Mouse (Mus musculus) ES-Bruce4 (cell line): Measurements from ENCODE around the gene Plxna4. TPM values are rescaled to one million over a fixed set of nuclear protein-coding genes. Genes with fewer than 3 reads are reported as not detected.

Source experiments
- H3K27ac ChIP-seq: 2 replicates; pipeline ENCODE4 v1.5.1; 2012; ENCODE audit warnings: low read length, inconsistent platforms; ENCODE audit not compliant: insufficient read depth
- H3K27me3 ChIP-seq: 2 replicates; pipeline ENCODE4 v1.6.1; 2012; ENCODE audit warnings: mild to moderate bottlenecking, low read length, inconsistent platforms; ENCODE audit not compliant: control insufficient read depth, poor library complexity, insufficient read depth, severe bottlenecking
- H3K36me3 ChIP-seq: 2 replicates; pipeline ENCODE4 v1.6.1; 2012; ENCODE audit warnings: inconsistent platforms, mild to moderate bottlenecking, low read length, moderate library complexity; ENCODE audit not compliant: control insufficient read depth, poor library complexity, insufficient read depth, severe bottlenecking
- H3K4me1 ChIP-seq: one replicate; pipeline ENCODE4 v1.8.1; 2011; ENCODE audit warnings: low read length; ENCODE audit not compliant: control insufficient read depth, insufficient read depth
- H3K4me3 ChIP-seq: 2 replicates; pipeline ENCODE4 v1.5.1; 2011; ENCODE audit warnings: low read depth, mild to moderate bottlenecking, low read length
- H3K9ac ChIP-seq: 2 replicates; pipeline ENCODE4 v1.6.1; 2012; ENCODE audit warnings: low read depth, mild to moderate bottlenecking, inconsistent platforms; ENCODE audit not compliant: poor library complexity, severe bottlenecking
- H3K9me3 ChIP-seq: replicated peaks from 2 replicates; pipeline ENCODE4 v1.6.1; 2012; ENCODE audit warnings: mild to moderate bottlenecking, low read length, inconsistent platforms; ENCODE audit not compliant: control insufficient read depth, poor library complexity, insufficient read depth, severe bottlenecking
- CTCF ChIP-seq: IDR thresholded peaks from one replicate; pipeline ENCODE4 v1.8.1; 2011; ENCODE audit warnings: low read depth, low read length
- EP300 ChIP-seq: IDR thresholded peaks from 2 replicates; pipeline ENCODE4 v1.6.1; 2011; ENCODE audit warnings: low read depth, low read length; ENCODE audit not compliant: insufficient read depth
- POLR2A ChIP-seq: IDR thresholded peaks from one replicate; pipeline ENCODE4 v1.8.1; 2011; ENCODE audit warnings: low read length; ENCODE audit not compliant: insufficient read depth
- polyA plus RNA-seq: library from polyadenylated mRNA; stranded (reverse); fragments of >200 nt; gene quantifications from 2 replicates; pipeline ENCODE4 v1.2.4, GENCODE M21; 2011; ENCODE audit warnings: low read depth; ENCODE audit not compliant: missing spikeins, insufficient read depth, insufficient read length

The Plxna4 gene
- polyA plus RNA-seq, 1 experiment, result 0.33 TPM

GRCm38 (mm10) chr6:32348996-32349395 is 239.0 kb downstream of the Plxna4 start:
- no peak overlapping the region for H3K4me3 ChIP-seq
- no peaks in the 10 kb centered on the region for H3K9me3 ChIP-seq
- no peaks in the 10 kb centered on the region for H3K27me3 ChIP-seq
- TF ChIP-seq POLR2A (no peak), CTCF (no peak), EP300 (no peak)
- H3K9ac ChIP-seq, result no peak overlapping the region
- no peaks in the 10 kb centered on the region for H3K4me1 ChIP-seq
- no peak overlapping the region for H3K27ac ChIP-seq
- H3K36me3 ChIP-seq, result no peaks in the 10 kb centered on the region

GRCm38 (mm10) chr6:32348126-32348525 is 239.9 kb downstream of the Plxna4 start:
- TF ChIP-seq POLR2A (no peak), CTCF (no peak), EP300 (no peak)
- no peaks in the 10 kb centered on the region for H3K9me3 ChIP-seq
- H3K4me3 ChIP-seq, result no peak overlapping the region
- no peak overlapping the region for H3K9ac ChIP-seq
- H3K4me1 ChIP-seq, result no peaks in the 10 kb centered on the region
- no peak overlapping the region for H3K27ac ChIP-seq
- H3K27me3 ChIP-seq, result no peaks in the 10 kb centered on the region
- no peaks in the 10 kb centered on the region for H3K36me3 ChIP-seq

GRCm38 (mm10) chr6:32346015-32346414 is 242.0 kb downstream of the Plxna4 start:
- no peak overlapping the region for H3K27ac ChIP-seq
- H3K4me3 ChIP-seq, result no peak overlapping the region
- H3K9ac ChIP-seq, result no peak overlapping the region
- no peaks in the 10 kb centered on the region for H3K27me3 ChIP-seq
- no peaks in the 10 kb centered on the region for H3K36me3 ChIP-seq
- H3K4me1 ChIP-seq, result no peaks in the 10 kb centered on the region
- H3K9me3 ChIP-seq, result no peaks in the 10 kb centered on the region
- TF ChIP-seq CTCF, result no peak
- TF ChIP-seq POLR2A, result no peak
- TF ChIP-seq EP300, result no peak

- H3K4me1 ChIP-seq, result no peaks in the 10 kb centered on the region
- no peak for TF ChIP-seq POLR2A
- H3K36me3 ChIP-seq, result no peaks in the 10 kb centered on the region
- H3K9me3 ChIP-seq, result no peaks in the 10 kb centered on the region
- no peak overlapping the region for H3K27ac ChIP-seq
- no peak overlapping the region for H3K4me3 ChIP-seq
- H3K9ac ChIP-seq, result no peak overlapping the region
- no peaks in the 10 kb centered on the region for H3K27me3 ChIP-seq
Observed at GRCm38 (mm10) chr6:32342727-32343126, 245.3 kb downstream of the Plxna4 start.

- no peaks in the 10 kb centered on the region for H3K9me3 ChIP-seq
- H3K4me1 ChIP-seq, result no peaks in the 10 kb centered on the region
- H3K9ac ChIP-seq, result no peak overlapping the region
- H3K27ac ChIP-seq, result no peak overlapping the region
- H3K27me3 ChIP-seq, result no peaks in the 10 kb centered on the region
- no peaks in the 10 kb centered on the region for H3K36me3 ChIP-seq
- H3K4me3 ChIP-seq, result no peak overlapping the region
- TF ChIP-seq CTCF (no peak), EP300 (no peak), POLR2A (no peak)
Observed at GRCm38 (mm10) chr6:32342272-32342671, 245.7 kb downstream of the Plxna4 start.

GRCm38 (mm10) chr6:32338416-32338943 is 249.5 kb downstream of the Plxna4 start:
- no peaks in the 10 kb centered on the region for H3K4me1 ChIP-seq
- no peak overlapping the region for H3K4me3 ChIP-seq
- no peak overlapping the region for H3K9ac ChIP-seq
- TF ChIP-seq CTCF (no peak), EP300 (no peak), POLR2A (no peak)
- H3K27ac ChIP-seq, result no peak overlapping the region
- no peaks in the 10 kb centered on the region for H3K36me3 ChIP-seq
- H3K27me3 ChIP-seq, result no peaks in the 10 kb centered on the region
- H3K9me3 ChIP-seq, result no peaks in the 10 kb centered on the region
